Mouse (Mus musculus): ENCODE results near the gene Akap8l.

Akap8l gene

GRCm38 (mm10) chr17:32275568-32275967 lies 74.8 kb downstream of the Akap8l start:
- in situ Hi-C loops (cut with MboI; ENCODE audit: unreplicated experiment in 2 of 2) = no loop called here

Measured in v-Abl transformed pro-B cells (cell line).